Mouse (Mus musculus): ENCODE results near the gene Rassf1. TPM values are rescaled to one million over a fixed set of nuclear protein-coding genes. Genes with fewer than 3 reads are reported as not detected.
A peak's percentile ranks its signal among the peaks of the same experiment; 100 is the strongest.

Rassf1 gene
- 25.5 and 41.4 TPM in 2 replicates for total RNA-seq (2012; rRNA removed)

DNA sequence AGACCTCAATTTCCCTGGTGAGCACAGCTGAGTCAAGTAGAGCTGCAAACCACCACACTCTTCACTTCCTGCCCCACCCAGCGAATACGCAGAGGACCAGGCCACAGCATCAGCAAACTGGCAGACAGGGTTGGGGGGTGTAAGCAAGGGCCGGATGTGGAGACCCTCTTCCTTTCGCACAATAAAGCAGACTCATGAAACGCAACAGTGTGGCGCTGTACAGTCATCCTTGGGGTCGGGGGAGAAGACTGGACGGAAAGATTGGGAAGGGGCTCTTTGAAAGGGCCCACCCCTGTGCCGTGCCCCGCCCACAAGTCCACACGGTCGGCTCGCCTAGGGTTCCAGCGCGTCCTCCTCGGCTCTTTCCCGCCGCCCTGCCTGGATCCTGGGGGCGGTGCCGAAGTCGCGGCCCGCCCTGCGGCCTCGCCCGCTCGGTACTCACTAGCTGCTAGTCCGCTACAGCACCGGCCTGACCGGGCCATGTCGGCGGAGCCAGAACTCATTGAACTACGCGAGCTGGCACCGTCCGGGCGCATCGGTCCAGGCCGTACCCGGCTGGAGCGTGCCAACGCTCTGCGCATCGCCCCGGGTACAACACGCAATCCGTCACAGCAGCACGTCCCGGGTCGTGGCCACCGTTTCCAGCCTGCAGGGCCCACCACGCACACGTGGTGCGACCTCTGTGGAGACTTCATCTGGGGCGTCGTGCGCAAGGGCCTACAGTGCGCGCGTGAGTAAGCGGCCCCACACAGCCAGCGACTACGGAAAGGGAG is at the start of gene Rassf1:
Rassf1 (plus strand) TSS at position 439 of the 773 bp plus-strand sequence.
- no peak for DNase-seq (ENCODE audit: low read depth, low spot score)
- peaks cover 0 to 18% of the 10 kb centered on the region in 2 experiments; a peak in 1 of 4 replicates for H3K4me1 ChIP-seq (ENCODE audit: control insufficient read depth in 2 of 2, insufficient read depth in 2 of 2, low read length in 2 of 2, poor library complexity in 1 of 2)

DNA sequence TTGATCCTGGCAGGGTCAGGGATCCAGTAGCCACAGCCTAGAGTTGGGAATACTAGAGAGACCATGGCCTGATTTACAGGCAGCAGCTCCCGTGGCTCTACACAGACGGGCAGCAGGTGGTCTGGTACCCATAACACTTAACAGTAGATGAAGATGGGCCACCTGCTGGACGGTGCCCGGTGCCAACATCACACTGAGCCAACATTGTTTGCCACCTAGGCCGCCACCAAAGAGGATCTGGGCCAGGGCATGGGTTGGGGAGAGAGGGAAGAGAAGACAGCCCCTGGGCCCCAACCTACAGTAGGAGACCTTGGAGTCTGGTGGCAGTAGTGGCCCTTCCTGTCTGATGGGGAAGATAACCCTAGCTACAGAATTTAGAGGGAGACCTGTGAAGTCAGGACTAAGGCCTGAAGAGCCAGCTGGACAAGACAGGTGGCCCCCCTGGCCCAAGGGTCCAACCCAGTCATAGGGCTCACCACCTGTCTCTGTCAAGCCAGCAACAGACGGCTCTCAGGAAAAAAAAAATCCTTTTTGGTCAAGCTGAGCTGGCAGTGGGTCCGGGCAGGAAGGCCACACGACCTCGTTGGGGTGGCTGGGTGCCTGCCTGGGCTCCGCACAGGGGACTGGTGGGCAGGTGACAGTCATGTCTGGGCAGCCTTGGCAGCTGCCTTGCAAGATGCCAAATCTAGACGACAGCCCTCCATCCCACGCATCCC is 49.1 kb upstream of the Rassf1 start:
- no peaks in the 10 kb centered on the region for H3K9me3 ChIP-seq (ENCODE audit: control insufficient read depth, insufficient read depth, low read depth, low read length)
- in situ Hi-C loops (cut with MboI; ENCODE audit: low sequenced_read_pairs in 2 of 2, unreplicated experiment in 2 of 2), result no loop called here
- DNase-seq (ENCODE audit: low read depth, low spot score), result no peak
- TF ChIP-seq MAFK (IDR thresholded peaks at IDR 0.05; ENCODE audit: insufficient read depth, low read depth, low read length) (no peak), ZC3H11A (IDR thresholded peaks at IDR 0.05; ENCODE audit: borderline replicate concordance, low read depth, low read length) (no peak), CHD2 (IDR thresholded peaks at IDR 0.05; ENCODE audit: low read depth, low read length) (no peak), ZNF384 (IDR thresholded peaks at IDR 0.05; ENCODE audit: low read depth, low read length) (no peak), HCFC1 (IDR thresholded peaks at IDR 0.05; ENCODE audit: borderline replicate concordance, insufficient read depth, low read length) (no peak)
- no peak overlapping the region for H3K9ac ChIP-seq (ENCODE audit: insufficient read depth, low read depth, low read length, poor library complexity, severe bottlenecking)
- no peaks in the 10 kb centered on the region for H3K4me1 ChIP-seq (ENCODE audit: control insufficient read depth in 2 of 2, insufficient read depth in 2 of 2, low read length in 2 of 2, poor library complexity in 1 of 2)
- H3K4me3 ChIP-seq (ENCODE audit: insufficient read depth in 1 of 2, low read depth in 1 of 2, low read length in 2 of 2, poor library complexity in 1 of 2, severe bottlenecking in 1 of 2), result no peak overlapping the region
- H3K27ac ChIP-seq (ENCODE audit: insufficient read depth, low read depth, low read length, poor library complexity, severe bottlenecking), result no peak overlapping the region
- no peaks in the 10 kb centered on the region for H3K36me3 ChIP-seq (ENCODE audit: control insufficient read depth, insufficient read depth, low read length, poor library complexity, severe bottlenecking)

More for the DNA sequence above, at the start of gene Rassf1:
- Histone ChIP-seq H3K9me3 (ENCODE audit: control insufficient read depth, insufficient read depth, low read depth, low read length) (no peaks in the 10 kb centered on the region), H3K9ac (ENCODE audit: insufficient read depth, low read depth, low read length, poor library complexity, severe bottlenecking) (peak within 1 kb of the TSS; percentile 42), H3K27ac (ENCODE audit: insufficient read depth, low read depth, low read length, poor library complexity, severe bottlenecking) (no peak within 1 kb of the TSS), H3K4me3 (ENCODE audit: insufficient read depth in 1 of 2, low read depth in 1 of 2, low read length in 2 of 2, poor library complexity in 1 of 2, severe bottlenecking in 1 of 2) (peak within 1 kb of the TSS; percentile 60 to 61), H3K36me3 (ENCODE audit: control insufficient read depth, insufficient read depth, low read length, poor library complexity, severe bottlenecking) (no peaks in the 10 kb centered on the region)
- TF ChIP-seq ZC3H11A (IDR thresholded peaks at IDR 0.05; ENCODE audit: borderline replicate concordance, low read depth, low read length) (no peak), ZNF384 (IDR thresholded peaks at IDR 0.05; ENCODE audit: low read depth, low read length) (no peak), CHD2 (IDR thresholded peaks at IDR 0.05; ENCODE audit: low read depth, low read length) (no peak), MAFK (IDR thresholded peaks at IDR 0.05; ENCODE audit: insufficient read depth, low read depth, low read length) (no peak), HCFC1 (IDR thresholded peaks at IDR 0.05; ENCODE audit: borderline replicate concordance, insufficient read depth, low read length) (no peak)
- in situ Hi-C loops (cut with MboI; ENCODE audit: low sequenced_read_pairs in 2 of 2, unreplicated experiment in 2 of 2), result no loop called here

GRCm38 (mm10) chr9:107504662-107505537 is 46.5 kb upstream of the Rassf1 start:
- Histone ChIP-seq H3K9ac (ENCODE audit: insufficient read depth, low read depth, low read length, poor library complexity, severe bottlenecking) (peak overlapping the region; percentile 46), H3K4me3 (ENCODE audit: insufficient read depth in 1 of 2, low read depth in 1 of 2, low read length in 2 of 2, poor library complexity in 1 of 2, severe bottlenecking in 1 of 2) (peak overlapping the region; percentile 52 to 56), H3K36me3 (ENCODE audit: control insufficient read depth, insufficient read depth, low read length, poor library complexity, severe bottlenecking) (no peaks in the 10 kb centered on the region), H3K9me3 (ENCODE audit: control insufficient read depth, insufficient read depth, low read depth, low read length) (no peaks in the 10 kb centered on the region), H3K27ac (ENCODE audit: insufficient read depth, low read depth, low read length, poor library complexity, severe bottlenecking) (no peak overlapping the region), H3K4me1 (ENCODE audit: control insufficient read depth in 2 of 2, insufficient read depth in 2 of 2, low read length in 2 of 2, poor library complexity in 1 of 2) (peaks cover 0 to 2% of the 10 kb centered on the region in 2 experiments; a peak in 1 of 4 replicates)
- no peak for DNase-seq (ENCODE audit: low read depth, low spot score)
- in situ Hi-C loops (cut with MboI; ENCODE audit: low sequenced_read_pairs in 2 of 2, unreplicated experiment in 2 of 2), result no loop called here
- TF ChIP-seq MAFK (IDR thresholded peaks at IDR 0.05; ENCODE audit: insufficient read depth, low read depth, low read length) (no peak), ZNF384 (IDR thresholded peaks at IDR 0.05; ENCODE audit: low read depth, low read length) (no peak), CHD2 (IDR thresholded peaks at IDR 0.05; ENCODE audit: low read depth, low read length) (no peak), HCFC1 (IDR thresholded peaks at IDR 0.05; ENCODE audit: borderline replicate concordance, insufficient read depth, low read length) (no peak)

DNA sequence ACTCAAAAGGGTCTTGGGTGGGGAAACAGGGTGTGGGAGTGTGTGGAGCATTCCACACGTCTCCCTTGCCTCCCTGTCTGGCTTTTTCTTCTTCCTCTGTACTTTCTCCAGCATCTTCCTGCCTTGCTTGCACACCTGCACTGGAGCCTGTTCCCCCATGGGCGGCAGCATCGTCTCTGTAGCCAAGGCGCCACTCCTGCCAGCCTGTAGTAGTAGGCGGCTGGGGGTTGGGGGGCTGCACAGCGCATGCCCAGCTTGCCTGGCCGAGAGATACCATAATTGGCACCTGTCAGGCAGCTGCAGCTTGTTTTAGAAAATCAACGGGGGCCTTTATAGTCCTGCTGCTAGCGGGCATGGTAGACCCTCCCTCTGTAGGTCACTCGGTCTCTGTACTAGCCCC is 43.1 kb upstream of the Rassf1 start:
- peaks cover 0 to 2% of the 10 kb centered on the region in 2 experiments; a peak in 1 of 4 replicates for H3K4me1 ChIP-seq (ENCODE audit: control insufficient read depth in 2 of 2, insufficient read depth in 2 of 2, low read length in 2 of 2, poor library complexity in 1 of 2)

More for the DNA sequence above, 43.1 kb upstream of the Rassf1 start:
- Histone ChIP-seq H3K27ac (ENCODE audit: insufficient read depth, low read depth, low read length, poor library complexity, severe bottlenecking) (no peak overlapping the region), H3K9me3 (ENCODE audit: control insufficient read depth, insufficient read depth, low read depth, low read length) (no peaks in the 10 kb centered on the region), H3K4me3 (ENCODE audit: insufficient read depth in 1 of 2, low read depth in 1 of 2, low read length in 2 of 2, poor library complexity in 1 of 2, severe bottlenecking in 1 of 2) (no peak overlapping the region), H3K9ac (ENCODE audit: insufficient read depth, low read depth, low read length, poor library complexity, severe bottlenecking) (no peak overlapping the region), H3K36me3 (ENCODE audit: control insufficient read depth, insufficient read depth, low read length, poor library complexity, severe bottlenecking) (no peaks in the 10 kb centered on the region)
- no peak for DNase-seq (ENCODE audit: low read depth, low spot score)
- in situ Hi-C loops (cut with MboI; ENCODE audit: low sequenced_read_pairs in 2 of 2, unreplicated experiment in 2 of 2), result no loop called here
- no peak for TF ChIP-seq ZC3H11A (IDR thresholded peaks at IDR 0.05; ENCODE audit: borderline replicate concordance, low read depth, low read length)
- no peak for TF ChIP-seq CHD2 (IDR thresholded peaks at IDR 0.05; ENCODE audit: low read depth, low read length)
- TF ChIP-seq MAFK (IDR thresholded peaks at IDR 0.05; ENCODE audit: insufficient read depth, low read depth, low read length), result no peak
- no peak for TF ChIP-seq ZNF384 (IDR thresholded peaks at IDR 0.05; ENCODE audit: low read depth, low read length)
- no peak for TF ChIP-seq HCFC1 (IDR thresholded peaks at IDR 0.05; ENCODE audit: borderline replicate concordance, insufficient read depth, low read length)

Data from ES-E14 (cell line).